Mouse (Mus musculus) olfactory bulb, adult 2 months (tissue): Measurements from ENCODE around the gene Rasl11b.

Experiments used
- CTCF ChIP-seq: fragments of 200-500 bp; IDR thresholded peaks from 2 replicates; pipeline ENCODE4 v1.5.1; 2012; ENCODE audit warnings: low read depth, mild to moderate bottlenecking, low read length, moderate library complexity; ENCODE audit not compliant: insufficient read depth
- POLR2A ChIP-seq: fragments of 200-500 bp; IDR thresholded peaks from 2 replicates; pipeline ENCODE4 v1.6.1; 2012; ENCODE audit warnings: mild to moderate bottlenecking, low read depth, low read length, moderate library complexity; ENCODE audit not compliant: insufficient read depth

GRCm38 (mm10) chr5:74242654-74243053 lies 47.6 kb downstream of the Rasl11b start:
- TF ChIP-seq POLR2A (no peak), CTCF (no peak)
